Comparison of ENCODE assay signal across 8 mouse cellular contexts in genomic region chr11:86357984-86358528, GRCm38 (mm10). TPM values are rescaled to one million over a fixed set of nuclear protein-coding genes. Genes with fewer than 3 reads are reported as not detected.
DNase-seq lines count a peak whose midpoint lies in the region; ATAC-seq and TF ChIP-seq lines count a peak whose summit lies in the region.

No protein-coding gene starts in this region.

- 0 out of 2 replicates have a peak, but pooled peaks have one; percentile 21 for TF ChIP-seq CTCF in bone marrow macrophage, adult 2 months (IDR thresholded peaks at IDR 0.05; ENCODE audit: low read depth, low read length)
- peak; percentile 46; the same call in 1 of the 2 replicates for TF ChIP-seq CTCF in embryonic fibroblast, embryonic 13.5 days (IDR thresholded peaks at IDR 0.05; ENCODE audit: borderline replicate concordance, insufficient read depth, low read length)
- TF ChIP-seq CTCF in liver, adult 2 months (IDR thresholded peaks at IDR 0.05; ENCODE audit: low read depth, low read length) = peak; percentile 90

- H3K9ac ChIP-seq in heart, embryonic 11.5 days (ENCODE audit: low read depth, low read length) = peak overlapping the region; percentile 99
- H3K9ac ChIP-seq in kidney, embryonic 16.5 days (replicated peaks; ENCODE audit: low read length) = peak overlapping the region; percentile 94
- peak overlapping the region; percentile 100 for H3K9ac ChIP-seq in liver, adult 2 months (ENCODE audit: low read depth, low read length)

- peaks cover 18% of the 10 kb centered on the region for H3K79me2 ChIP-seq in liver, adult 2 months (ENCODE audit: control insufficient read depth, insufficient read depth, low read length)
- H3K79me2 ChIP-seq in myocyte (ENCODE audit: control insufficient read depth, insufficient read depth) = peaks cover 42% of the 10 kb centered on the region

- no peaks in the 10 kb centered on the region for H3K27me3 ChIP-seq in heart, embryonic 11.5 days (ENCODE audit: control insufficient read depth, insufficient read depth, low read length)
- no peaks in the 10 kb centered on the region for H3K27me3 ChIP-seq in kidney, embryonic 16.5 days (ENCODE audit: insufficient read depth, low read length)
- no peaks in the 10 kb centered on the region for H3K27me3 ChIP-seq in liver, adult 2 months (ENCODE audit: control insufficient read depth, insufficient read depth, low read length)
- no peaks in the 10 kb centered on the region for H3K27me3 ChIP-seq in myocyte (ENCODE audit: control insufficient read depth, insufficient read depth, insufficient read length)
- no peaks in the 10 kb centered on the region for H3K27me3 ChIP-seq in splenic B cell, adult 2 months (ENCODE audit: control insufficient read depth, insufficient read depth, low read length, poor library complexity, severe bottlenecking)

- H3K36me3 ChIP-seq in heart, embryonic 11.5 days (ENCODE audit: control insufficient read depth, insufficient read depth, low read length) = peaks cover 4% of the 10 kb centered on the region
- H3K36me3 ChIP-seq in kidney, embryonic 16.5 days (ENCODE audit: insufficient read depth, low read length) = peaks cover 10% of the 10 kb centered on the region; the same call in 1 of the 2 replicates
- H3K36me3 ChIP-seq in liver, adult 2 months (ENCODE audit: control insufficient read depth, insufficient read depth, low read length) = no peaks in the 10 kb centered on the region; the same call in none of the 2 replicates
- H3K36me3 ChIP-seq in myocyte (ENCODE audit: control insufficient read depth, insufficient read depth) = peaks cover 13% of the 10 kb centered on the region
- H3K36me3 ChIP-seq in splenic B cell, adult 2 months (ENCODE audit: control insufficient read depth, insufficient read depth, low read length, poor library complexity, severe bottlenecking) = peaks cover 9% of the 10 kb centered on the region; the same call in 1 of the 2 replicates

- H3K4me1 ChIP-seq in bone marrow macrophage, adult 2 months (ENCODE audit: control insufficient read depth, insufficient read depth, low read length) = peaks cover 8% of the 10 kb centered on the region
- peaks cover 4% of the 10 kb centered on the region for H3K4me1 ChIP-seq in embryonic fibroblast, embryonic 13.5 days (ENCODE audit: control insufficient read depth, insufficient read depth, low read length)
- H3K4me1 ChIP-seq in heart, embryonic 11.5 days (ENCODE audit: control insufficient read depth, insufficient read depth, low read length) = peaks cover 11% of the 10 kb centered on the region; the same call in 1 of the 2 replicates
- peaks cover 25% of the 10 kb centered on the region for H3K4me1 ChIP-seq in kidney, embryonic 16.5 days (ENCODE audit: insufficient read depth, low read length)
- H3K4me1 ChIP-seq in liver, adult 2 months (ENCODE audit: control insufficient read depth, insufficient read depth, low read length) = peaks cover 20% of the 10 kb centered on the region

- under 1% methylated on average over 37 of the region's 45 CpGs for WGBS in heart, embryonic 11.5 days (ENCODE audit: insufficient replicate concordance)
- WGBS in kidney, embryonic 16.5 days = under 1% methylated on average over 45 of the region's 45 CpGs
- WGBS in liver, adult 2 months = under 1% methylated on average over 45 of the region's 45 CpGs

- peak; percentile 82; the same call in 1 of the 2 replicates for TF ChIP-seq POLR2A in bone marrow macrophage, adult 2 months (IDR thresholded peaks at IDR 0.05; ENCODE audit: borderline replicate concordance, low read depth, low read length)
- peak; percentile 94 for TF ChIP-seq POLR2A in embryonic fibroblast, embryonic 13.5 days (IDR thresholded peaks at IDR 0.05; ENCODE audit: low read depth, low read length)
- TF ChIP-seq POLR2A in liver, adult 2 months (IDR thresholded peaks at IDR 0.05; ENCODE audit: extremely low read depth, insufficient read depth, low read length) = peak; percentile 81
- peak; percentile 86 for TF ChIP-seq POLR2A in myocyte (IDR thresholded peaks at IDR 0.05; ENCODE audit: insufficient read length, low read depth)

- H3ac ChIP-seq in myocyte (ENCODE audit: control insufficient read depth, insufficient read length) = peak overlapping the region; percentile 84

- ATAC-seq in heart, embryonic 11.5 days (replicated peaks; ENCODE audit: insufficient number of reproducible peaks, low FRiP score, low TSS enrichment) = peak; percentile 94
- peak; percentile 98 for ATAC-seq in kidney, embryonic 16.5 days (ENCODE audit: low FRiP score, low TSS enrichment)

- peak overlapping the region; percentile 85 for H3K4me2 ChIP-seq in heart, embryonic 11.5 days
- peak overlapping the region; percentile 81; the same call in 1 of the 2 replicates for H3K4me2 ChIP-seq in kidney, embryonic 16.5 days (replicated peaks; ENCODE audit: low read depth, low read length)
- no peak overlapping the region for H3K4me2 ChIP-seq in myocyte (ENCODE audit: low read depth)

- peak overlapping the region; percentile 92 for H3K27ac ChIP-seq in bone marrow macrophage, adult 2 months (ENCODE audit: insufficient read depth, low read depth, low read length)
- H3K27ac ChIP-seq in embryonic fibroblast, embryonic 13.5 days (ENCODE audit: insufficient read depth, low read length) = peak overlapping the region; percentile 94
- peak overlapping the region; percentile 100 for H3K27ac ChIP-seq in heart, embryonic 11.5 days (ENCODE audit: low read depth, low read length)
- H3K27ac ChIP-seq in kidney, embryonic 16.5 days (ENCODE audit: low read length) = peak overlapping the region; percentile 100
- H3K27ac ChIP-seq in liver, adult 2 months (replicated peaks; ENCODE audit: insufficient read depth, low read depth, low read length) = peak overlapping the region; percentile 95

- H3K4me3 ChIP-seq in bone marrow macrophage, adult 2 months (ENCODE audit: insufficient read depth, low read length) = peak overlapping the region; percentile 97
- peak overlapping the region; percentile 72 for H3K4me3 ChIP-seq in embryonic fibroblast, embryonic 13.5 days (ENCODE audit: insufficient read depth, low read length)
- H3K4me3 ChIP-seq in heart, embryonic 11.5 days (ENCODE audit: low read depth, low read length) = peak overlapping the region; percentile 97
- peak overlapping the region; percentile 94 for H3K4me3 ChIP-seq in kidney, embryonic 16.5 days (ENCODE audit: low read length)
- H3K4me3 ChIP-seq in liver, adult 2 months (ENCODE audit: insufficient read depth, low read depth, low read length) = peak overlapping the region; percentile 97
- H3K4me3 ChIP-seq in myocyte = peak overlapping the region; percentile 67

- no peaks in the 10 kb centered on the region for H3K9me3 ChIP-seq in heart, embryonic 11.5 days (replicated peaks; ENCODE audit: control insufficient read depth, low read length)
- no peaks in the 10 kb centered on the region for H3K9me3 ChIP-seq in kidney, embryonic 16.5 days (ENCODE audit: low read length)

- peak; percentile 99 for DNase-seq in A20 (ENCODE audit: low read depth, low spot score)
- peak; percentile 84 for DNase-seq in liver, adult 2 months (ENCODE audit: extremely low read depth, low read depth, low spot score)
- peak; percentile 98 for DNase-seq in splenic B cell, adult 2 months (ENCODE audit: low read depth, low spot score)

TF ChIP-seq in myocyte, 11 proteins besides CTCF, POLR2A, EP300 and RAD21:
- TF ChIP-seq MAX (IDR thresholded peaks at IDR 0.05; ENCODE audit: low read depth) (no peak), USF1 (IDR thresholded peaks at IDR 0.05; ENCODE audit: low read depth) (peak; percentile 96), MYOD1 (IDR thresholded peaks at IDR 0.05; ENCODE audit: control insufficient read depth in 1 of 3, insufficient read length in 2 of 3, low read depth in 2 of 3) (peak in 2 of 3 experiments; percentile 24 to 35), POLR2AphosphoS2 (IDR thresholded peaks at IDR 0.05; ENCODE audit: insufficient read length, low read depth) (peak; percentile 84), MYOG (IDR thresholded peaks at IDR 0.05; ENCODE audit: control insufficient read depth in 1 of 3, insufficient read depth in 1 of 3, insufficient read length in 2 of 3, low read depth in 2 of 3) (peak in 1 of 3 experiments; percentile 55), CEBPB (IDR thresholded peaks at IDR 0.05; ENCODE audit: insufficient read depth, poor library complexity, severe bottlenecking) (no peak)

RNA-seq across cellular contexts. Expression of gene Med13, which starts 0.7 kb away (rescaled TPM):
- polyA plus RNA-seq in bone marrow macrophage, adult 2 months (2012; ENCODE audit: insufficient read depth, insufficient read length, missing spikeins) = 28.2 and 34.9 TPM in 2 replicates
- polyA plus RNA-seq in embryonic fibroblast, embryonic 13.5 days (2011; ENCODE audit: insufficient read length, low read depth, missing spikeins) = 40.8 and 57.0 TPM in 2 replicates
- polyA plus RNA-seq in heart, embryonic 11.5 days (2014; fragmentation: Nextera tagmentation; extraction: Ambion mirVana) = 9.6 and 10.3 TPM in 2 replicates
- 8.1 and 8.9 TPM in 2 replicates for polyA plus RNA-seq in kidney, embryonic 16.5 days (2015; fragmentation: Nextera tagmentation; extraction: Ambion mirVana)
- total RNA-seq in liver, adult 2 months (2014; rRNA removed) = 27.8 and 36.4 TPM in 2 replicates
- polyA plus RNA-seq in liver, adult 2 months (2012; rRNA removed) = 7.6 and 9.1 TPM in 2 replicates
- 6.2 TPM for polyA plus RNA-seq in myocyte (2012; fragmentation: generic; extraction: Trizol)

Comparison
In these comparisons a context has a peak if more than half of its experiments do, and no peak if none do; other contexts are left out.
1. Peak in every context shown above with its lines: DNase-seq, ATAC-seq, H3K4me3 ChIP-seq and H3K27ac ChIP-seq.
2. CTCF ChIP-seq: peak in every context shown above with its lines; median percentile 90 in liver, adult 2 months; 46 in embryonic fibroblast, embryonic 13.5 days; 21 in bone marrow macrophage, adult 2 months.